Mouse (Mus musculus): ENCODE measurements around the gene Tmem178b. TPM values are rescaled to one million over a fixed set of nuclear protein-coding genes. Genes with fewer than 3 reads are reported as not detected.

Tmem178b gene
- polyA plus RNA-seq (2016; fragmentation: Nextera tagmentation; extraction: Ambion mirVana): 0.05 TPM in 2 replicates

GRCm38 (mm10) chr6:39872901-39873591 is at the start of gene Tmem178b:
Tmem178b (plus strand) TSS chr6:39873271.
- H3K4me2 ChIP-seq: peak within 1 kb of the TSS; percentile 98
- no peak for ATAC-seq (ENCODE audit: insufficient number of reproducible peaks, low FRiP score)
- WGBS: under 1% methylated on average over 63 of the region's 63 CpGs

GRCm38 (mm10) chr6:39828736-39829135 is 44.3 kb upstream of the Tmem178b start:
- no peak overlapping the region for H3K9ac ChIP-seq
- H3K4me3 ChIP-seq: no peak overlapping the region
- H3K4me1 ChIP-seq (replicated peaks): no peaks in the 10 kb centered on the region
- ATAC-seq (ENCODE audit: insufficient number of reproducible peaks, low FRiP score): no peak
- 79% methylated on average over 5 of the region's 5 CpGs for WGBS
- H3K27ac ChIP-seq (ENCODE audit: poor library complexity, severe bottlenecking): no peak overlapping the region
- H3K4me2 ChIP-seq: no peak overlapping the region
- H3K27me3 ChIP-seq (replicated peaks): no peaks in the 10 kb centered on the region
- H3K36me3 ChIP-seq: no peaks in the 10 kb centered on the region
- H3K9me3 ChIP-seq (replicated peaks): no peaks in the 10 kb centered on the region

More at GRCm38 (mm10) chr6:39872901-39873591, at the start of gene Tmem178b:
- Histone ChIP-seq H3K9me3 (replicated peaks) (no peaks in the 10 kb centered on the region), H3K4me1 (replicated peaks) (peaks cover 25% of the 10 kb centered on the region; the same call in 1 of the 2 replicates), H3K9ac (0 out of 2 replicates have a peak within 1 kb of the TSS, but pooled peaks have one; percentile 13), H3K27ac (ENCODE audit: poor library complexity, severe bottlenecking) (no peak within 1 kb of the TSS), H3K27me3 (replicated peaks) (peaks cover 82% of the 10 kb centered on the region), H3K4me3 (peak within 1 kb of the TSS; percentile 59), H3K36me3 (no peaks in the 10 kb centered on the region)

GRCm38 (mm10) chr6:39843698-39844342 is 29.3 kb upstream of the Tmem178b start:
- Histone ChIP-seq H3K27ac (ENCODE audit: poor library complexity, severe bottlenecking) (no peak overlapping the region), H3K4me2 (no peak overlapping the region), H3K9ac (no peak overlapping the region), H3K9me3 (replicated peaks) (0 out of 2 replicates have a peak, but pooled peaks cover 3% of the 10 kb centered on the region), H3K36me3 (no peaks in the 10 kb centered on the region), H3K27me3 (replicated peaks) (no peaks in the 10 kb centered on the region), H3K4me1 (replicated peaks) (no peaks in the 10 kb centered on the region), H3K4me3 (no peak overlapping the region)
- WGBS: 82% methylated on average over 14 of the region's 14 CpGs
- ATAC-seq (ENCODE audit: insufficient number of reproducible peaks, low FRiP score): no peak

GRCm38 (mm10) chr6:39847538-39847937 is 25.5 kb upstream of the Tmem178b start:
- no peaks in the 10 kb centered on the region for H3K36me3 ChIP-seq
- ATAC-seq (ENCODE audit: insufficient number of reproducible peaks, low FRiP score): no peak
- H3K4me1 ChIP-seq (replicated peaks): no peaks in the 10 kb centered on the region
- no peak overlapping the region for H3K4me2 ChIP-seq
- WGBS: 75% methylated on average over 2 of the region's 2 CpGs
- peaks cover 6% of the 10 kb centered on the region; the same call in 1 of the 2 replicates for H3K9me3 ChIP-seq (replicated peaks)
- no peak overlapping the region for H3K4me3 ChIP-seq
- no peak overlapping the region for H3K9ac ChIP-seq
- no peaks in the 10 kb centered on the region; the same call in 1 of the 2 replicates for H3K27me3 ChIP-seq (replicated peaks)
- no peak overlapping the region for H3K27ac ChIP-seq (ENCODE audit: poor library complexity, severe bottlenecking)

GRCm38 (mm10) chr6:39848766-39849165 is 24.3 kb upstream of the Tmem178b start:
- H3K9me3 ChIP-seq (replicated peaks): peaks cover 6% of the 10 kb centered on the region; the same call in 1 of the 2 replicates
- H3K4me1 ChIP-seq (replicated peaks): no peaks in the 10 kb centered on the region
- ATAC-seq (ENCODE audit: insufficient number of reproducible peaks, low FRiP score): no peak
- H3K9ac ChIP-seq: no peak overlapping the region
- 42% methylated on average over 7 of the region's 7 CpGs for WGBS
- no peak overlapping the region for H3K4me2 ChIP-seq
- H3K27ac ChIP-seq (ENCODE audit: poor library complexity, severe bottlenecking): no peak overlapping the region
- H3K27me3 ChIP-seq (replicated peaks): no peaks in the 10 kb centered on the region; the same call in 1 of the 2 replicates
- no peak overlapping the region for H3K4me3 ChIP-seq
- no peaks in the 10 kb centered on the region for H3K36me3 ChIP-seq

- H3K4me3 ChIP-seq: no peak overlapping the region
- no peak overlapping the region for H3K9ac ChIP-seq
- H3K27me3 ChIP-seq (replicated peaks): no peaks in the 10 kb centered on the region; the same call in 1 of the 2 replicates
- no peaks in the 10 kb centered on the region for H3K4me1 ChIP-seq (replicated peaks)
- no peak for ATAC-seq (ENCODE audit: insufficient number of reproducible peaks, low FRiP score)
- H3K27ac ChIP-seq (ENCODE audit: poor library complexity, severe bottlenecking): no peak overlapping the region
- 79% methylated on average over 4 of the region's 4 CpGs for WGBS
- peaks cover 3% of the 10 kb centered on the region; the same call in 1 of the 2 replicates for H3K9me3 ChIP-seq (replicated peaks)
- no peaks in the 10 kb centered on the region for H3K36me3 ChIP-seq
- H3K4me2 ChIP-seq: no peak overlapping the region
Measured at GRCm38 (mm10) chr6:39849667-39850066, 23.4 kb upstream of the Tmem178b start.

- H3K27ac ChIP-seq (ENCODE audit: poor library complexity, severe bottlenecking): no peak overlapping the region
- H3K4me2 ChIP-seq: peak overlapping the region; percentile 98
- no peak for ATAC-seq (ENCODE audit: insufficient number of reproducible peaks, low FRiP score)
- no peaks in the 10 kb centered on the region for H3K36me3 ChIP-seq
- peak overlapping the region; percentile 59 for H3K4me3 ChIP-seq
- 2% methylated on average over 28 of the region's 28 CpGs for WGBS
- peaks cover 25% of the 10 kb centered on the region; the same call in 1 of the 2 replicates for H3K4me1 ChIP-seq (replicated peaks)
- H3K27me3 ChIP-seq (replicated peaks): peaks cover 74% of the 10 kb centered on the region
- peak overlapping the region; percentile 54; the same call in 1 of the 2 replicates for H3K9ac ChIP-seq
- H3K9me3 ChIP-seq (replicated peaks): no peaks in the 10 kb centered on the region
Measured at GRCm38 (mm10) chr6:39870271-39871135, 2.6 kb upstream of the Tmem178b start.

- ATAC-seq (ENCODE audit: insufficient number of reproducible peaks, low FRiP score): peak; percentile 77
- under 1% methylated on average over 71 of the region's 71 CpGs for WGBS
- 0 out of 2 replicates have a peak overlapping the region, but pooled peaks have one; percentile 24 for H3K9ac ChIP-seq
Measured at GRCm38 (mm10) chr6:39871381-39872305, 1.4 kb upstream of the Tmem178b start.

GRCm38 (mm10) chr6:39872306-39872900 is 668 bp upstream of the Tmem178b start:
- H3K9ac ChIP-seq: 0 out of 2 replicates have a peak overlapping the region, but pooled peaks have one; percentile 13
- H3K9me3 ChIP-seq (replicated peaks): no peaks in the 10 kb centered on the region
- peaks cover 80% of the 10 kb centered on the region for H3K27me3 ChIP-seq (replicated peaks)
- peak overlapping the region; percentile 59 for H3K4me3 ChIP-seq
- H3K4me1 ChIP-seq (replicated peaks): peaks cover 25% of the 10 kb centered on the region; the same call in 1 of the 2 replicates
- peak overlapping the region; percentile 98 for H3K4me2 ChIP-seq
- ATAC-seq (ENCODE audit: insufficient number of reproducible peaks, low FRiP score): peak; percentile 14; the same call in 1 of the 2 replicates
- H3K27ac ChIP-seq (ENCODE audit: poor library complexity, severe bottlenecking): no peak overlapping the region
- WGBS: under 1% methylated on average over 39 of the region's 39 CpGs
- no peaks in the 10 kb centered on the region for H3K36me3 ChIP-seq

More at GRCm38 (mm10) chr6:39871381-39872305, 1.4 kb upstream of the Tmem178b start:
- peaks cover 25% of the 10 kb centered on the region; the same call in 1 of the 2 replicates for H3K4me1 ChIP-seq (replicated peaks)
- H3K9me3 ChIP-seq (replicated peaks): no peaks in the 10 kb centered on the region
- no peak overlapping the region for H3K27ac ChIP-seq (ENCODE audit: poor library complexity, severe bottlenecking)
- no peaks in the 10 kb centered on the region for H3K36me3 ChIP-seq
- peak overlapping the region; percentile 98 for H3K4me2 ChIP-seq
- peaks cover 80% of the 10 kb centered on the region for H3K27me3 ChIP-seq (replicated peaks)
- peak overlapping the region; percentile 59 for H3K4me3 ChIP-seq
